Mouse (Mus musculus) embryo, embryonic 10.5 days (tissue): ENCODE results near the gene Hcn2.
"Not testable (repeated sequence)": the region's sequence is repeated elsewhere in the genome, so short reads cannot be mapped to it uniquely, and the experiment has no call there.

Experiments
- DNase-seq: peaks from one replicate; pipeline ENCODE4 v3.0.0-alpha.2; 2015; ENCODE audit warnings: low spot score

Gene Hcn2

GRCm38 (mm10) chr10:79743650-79744365 lies 27.4 kb downstream of the Hcn2 start:
- no peak for DNase-seq

DNA sequence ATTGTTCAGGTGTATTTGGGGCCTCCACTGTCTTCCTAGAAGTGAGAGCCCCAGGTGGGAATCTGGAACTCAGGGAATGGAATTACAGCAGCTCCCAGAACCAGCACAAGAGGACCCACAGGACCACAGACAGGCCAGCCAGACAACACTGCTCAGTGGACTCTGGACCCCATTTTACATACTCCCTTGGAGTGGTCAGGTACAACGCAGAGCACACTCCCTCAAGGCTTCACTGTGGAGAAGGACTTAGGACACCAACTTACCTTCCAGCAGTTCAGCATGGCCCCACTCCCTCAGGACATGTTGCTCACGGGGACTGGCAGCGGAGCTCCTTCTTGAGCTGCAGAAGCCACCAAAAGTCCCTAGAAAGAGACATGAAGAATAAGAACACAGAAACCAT lies 29.0 kb downstream of the Hcn2 start:
- DNase-seq = no peak

GRCm38 (mm10) chr10:79745898-79746773 lies 29.7 kb downstream of the Hcn2 start, which contains the start of gene Polrmt:
Gene Polrmt, minus strand, starts transcription at chr10:79746581.
- peak; percentile 99 for DNase-seq

DNA sequence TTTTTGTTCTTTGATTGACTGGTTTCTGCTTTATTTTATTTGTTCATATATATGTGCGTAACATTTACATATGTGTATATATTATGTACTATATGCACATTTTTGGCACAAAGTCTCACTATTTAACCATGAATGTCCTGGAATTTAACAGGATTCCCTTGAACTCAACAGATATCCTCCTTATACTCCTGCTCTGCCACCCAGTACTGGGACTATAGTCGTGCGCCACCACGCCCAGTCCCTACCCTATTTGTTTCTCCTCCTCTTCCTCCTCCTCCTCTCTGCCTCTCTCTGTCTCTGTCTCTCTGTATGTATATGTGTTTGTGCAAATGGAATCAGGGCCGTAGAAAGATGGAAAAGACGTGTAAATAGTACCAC lies 30.3 kb downstream of the Hcn2 start:
- no peak for DNase-seq

DNA sequence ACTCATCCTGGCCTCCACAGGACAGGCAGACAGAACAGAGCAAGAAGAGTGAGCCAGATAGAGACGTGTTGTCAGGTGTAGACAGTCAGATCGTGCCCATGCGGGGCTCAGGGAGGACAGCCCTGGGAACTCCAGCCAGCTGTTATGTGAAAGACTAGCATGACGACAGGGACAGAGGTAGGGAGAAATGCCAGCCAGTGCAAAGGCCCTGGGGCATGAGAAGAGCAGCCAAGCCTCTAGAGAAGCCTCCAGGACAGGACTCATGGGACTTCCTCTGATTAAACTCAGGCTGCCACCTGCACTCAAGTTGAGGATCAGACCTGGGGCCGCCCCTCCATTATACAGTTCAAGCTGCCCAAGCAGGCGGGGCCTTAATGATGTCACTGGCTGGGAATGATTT lies 32.1 kb downstream of the Hcn2 start:
- DNase-seq = no peak

- peak; percentile 83 for DNase-seq
These were observed 38.6 kb downstream of the Hcn2 start, which contains the start of gene Fgf22 for GRCm38 (mm10) chr10:79754856-79755516. Gene Fgf22, plus strand, starts transcription at chr10:79755076.

GRCm38 (mm10) chr10:79755854-79756253 lies 39.4 kb downstream of the Hcn2 start:
- DNase-seq = no peak

- no peak for DNase-seq
These were observed 40.2 kb downstream of the Hcn2 start for GRCm38 (mm10) chr10:79756660-79757059.

GRCm38 (mm10) chr10:79759675-79760074 lies 43.2 kb downstream of the Hcn2 start:
- DNase-seq = not testable (repeated sequence)

DNA sequence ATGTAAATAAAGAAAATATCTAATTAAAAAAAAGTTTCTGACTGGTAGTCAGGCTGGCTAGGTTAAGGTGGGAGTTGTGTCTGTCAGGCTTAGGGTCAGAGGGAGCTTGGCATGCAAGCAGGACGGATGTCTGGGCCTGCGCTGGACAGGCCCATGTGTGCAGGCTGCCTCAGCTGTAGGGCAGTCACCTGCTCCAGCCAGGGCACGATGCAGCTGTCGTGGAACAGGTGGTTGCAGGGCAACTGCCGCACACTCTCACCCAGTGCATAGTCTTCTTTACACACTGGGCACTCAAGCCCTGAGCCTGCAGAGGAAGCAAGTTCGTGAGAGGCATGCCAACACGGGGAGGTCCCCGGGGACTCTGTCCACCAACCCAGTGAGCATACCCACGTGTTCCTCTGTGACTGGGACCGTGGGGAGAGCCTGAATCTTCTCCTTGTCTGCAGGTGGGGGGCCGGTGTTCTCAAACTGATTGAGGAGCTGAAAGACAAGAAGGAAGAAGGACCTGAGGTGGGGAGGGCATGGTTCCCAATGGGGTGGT lies 44.2 kb downstream of the Hcn2 start:
- no peak for DNase-seq

DNA sequence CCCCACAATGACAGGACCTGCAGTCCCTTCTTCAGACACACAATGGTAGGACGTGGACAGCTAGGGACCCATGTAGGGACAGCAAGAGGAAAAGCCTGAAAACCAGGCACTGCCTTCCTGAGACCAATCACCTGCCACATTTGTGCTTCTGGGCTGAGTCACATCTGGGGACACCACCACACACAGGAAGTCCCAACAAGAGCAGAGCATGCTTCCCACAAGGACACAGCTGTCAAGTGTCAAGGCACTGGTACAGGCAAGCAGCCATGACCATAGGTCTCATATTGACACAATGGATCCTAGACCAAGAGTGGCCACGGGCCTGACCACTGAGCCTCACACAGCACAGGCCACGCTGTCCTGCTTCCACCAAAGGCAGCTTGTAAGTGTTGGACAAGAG lies 46.4 kb downstream of the Hcn2 start:
- DNase-seq = no peak

- DNase-seq = no peak
These were observed 47.8 kb downstream of the Hcn2 start for GRCm38 (mm10) chr10:79764234-79764633.

DNA sequence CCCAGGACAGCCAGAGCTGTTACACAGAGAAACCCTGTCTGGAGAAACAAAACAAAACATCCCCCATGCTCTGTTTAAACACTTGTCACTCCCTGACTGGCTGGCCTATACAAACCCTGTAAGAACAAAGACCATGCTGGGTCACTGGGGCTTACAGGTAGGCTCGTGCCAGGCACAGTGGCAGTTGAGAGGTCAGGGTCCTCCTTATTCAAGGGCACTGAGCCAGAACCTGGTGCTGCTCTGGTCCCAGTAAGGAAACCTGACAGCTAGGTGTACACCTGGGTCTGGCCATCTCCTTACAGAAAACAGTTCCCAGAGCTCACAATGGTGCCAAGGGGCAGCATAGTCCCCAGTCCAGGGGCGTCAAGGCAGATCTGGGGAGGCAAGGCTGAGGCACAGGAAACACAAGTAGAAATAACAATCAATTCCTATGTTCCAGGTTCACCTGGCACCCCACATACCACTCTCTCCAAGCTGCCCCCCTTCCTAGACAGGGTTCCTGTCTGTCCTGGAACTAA lies 48.9 kb downstream of the Hcn2 start:
- no peak for DNase-seq

- no peak for DNase-seq
These were observed 49.6 kb downstream of the Hcn2 start for GRCm38 (mm10) chr10:79766001-79766507.

DNA sequence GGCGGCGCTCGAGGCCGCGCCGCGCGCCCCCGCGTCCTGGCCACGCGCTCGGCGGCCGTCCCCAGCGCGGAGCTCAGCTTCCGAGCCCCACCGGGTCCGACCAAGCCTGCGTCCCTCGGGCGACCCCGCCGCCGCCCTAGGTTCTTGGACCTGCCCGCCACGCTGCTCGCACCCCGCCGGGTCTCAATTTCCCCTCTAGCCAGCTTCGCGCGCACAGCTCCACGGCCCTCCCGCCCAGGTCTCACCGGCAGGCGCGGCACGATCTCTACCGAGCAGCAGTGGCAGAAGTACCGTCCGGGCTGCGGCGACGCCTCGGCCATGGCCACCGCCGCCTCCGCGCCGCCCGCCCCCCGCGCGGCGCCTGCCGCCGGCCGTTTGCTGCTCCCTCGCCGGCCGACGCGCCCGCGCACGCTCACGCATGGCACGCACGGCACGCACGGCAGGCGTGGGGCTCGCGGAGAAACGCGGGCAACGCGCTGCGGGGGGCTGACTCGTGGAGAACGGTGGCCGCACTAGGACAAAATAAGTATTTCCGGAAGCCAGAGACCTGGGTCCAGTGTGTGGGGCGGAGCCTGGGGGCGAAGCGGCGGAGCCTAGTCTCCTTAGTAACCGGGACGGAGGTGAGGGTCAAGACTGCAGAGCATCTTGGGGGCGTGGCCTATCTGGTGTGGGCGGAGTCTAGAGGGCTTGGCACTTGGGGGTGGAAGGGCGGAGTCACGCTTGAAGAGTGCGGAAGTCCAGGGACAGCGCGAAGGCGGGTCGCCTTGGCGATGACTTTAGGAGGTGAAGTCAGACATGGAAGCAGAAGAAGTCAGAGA lies 50.3 kb downstream of the Hcn2 start, which contains the start of gene Rnf126:
Gene Rnf126, minus strand, starts transcription at position 445 of the 818 bp plus-strand sequence.
- peak; percentile 100 for DNase-seq

GRCm38 (mm10) chr10:79767372-79768244 lies 51.2 kb downstream of the Hcn2 start:
- DNase-seq = peak; percentile 97

DNA sequence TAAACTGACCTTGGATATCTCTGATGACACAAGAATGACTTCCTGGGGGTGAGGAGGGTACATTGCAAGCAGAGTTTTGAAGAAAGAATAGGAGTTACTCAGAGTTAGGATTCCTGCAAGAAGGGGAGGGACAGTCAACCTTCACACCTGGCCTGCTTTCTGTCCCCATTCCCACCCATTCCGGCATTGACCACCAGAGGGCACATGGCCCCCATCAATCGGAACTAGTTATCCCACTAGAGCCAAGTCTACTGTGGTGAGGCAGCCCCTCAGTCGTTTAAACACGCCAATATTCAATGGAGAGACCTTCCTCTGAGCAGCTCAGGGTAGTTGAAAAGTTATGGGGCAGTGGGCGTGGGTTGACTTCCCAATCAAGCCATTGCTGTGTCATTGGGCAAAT lies 52.0 kb downstream of the Hcn2 start:
- DNase-seq = peak; percentile 87

GRCm38 (mm10) chr10:79769329-79769728 lies 52.9 kb downstream of the Hcn2 start:
- DNase-seq = no peak

DNA sequence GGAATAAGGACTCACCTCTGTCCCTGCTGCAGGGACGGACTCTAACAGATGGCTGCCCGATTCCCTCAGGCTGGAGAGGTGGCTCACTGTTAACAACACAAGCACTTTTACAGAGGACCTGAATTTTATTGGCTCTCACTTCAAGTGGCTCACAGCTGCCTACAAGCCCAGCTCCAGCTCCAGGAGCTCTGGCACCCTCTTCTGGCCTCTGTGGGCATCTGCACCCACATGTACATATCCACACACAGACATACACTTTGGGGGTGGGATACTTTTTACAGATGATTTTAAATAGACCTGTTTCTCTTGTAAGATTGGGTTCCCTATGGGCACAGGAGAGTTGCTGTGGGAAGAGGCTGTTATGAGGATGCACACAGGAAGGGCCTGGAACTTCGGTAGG lies 55.9 kb downstream of the Hcn2 start:
- DNase-seq = no peak

GRCm38 (mm10) chr10:79773208-79773607 lies 56.8 kb downstream of the Hcn2 start:
- no peak for DNase-seq
